10 mouse cellular contexts compared by ENCODE assay signal in the genomic region with DNA sequence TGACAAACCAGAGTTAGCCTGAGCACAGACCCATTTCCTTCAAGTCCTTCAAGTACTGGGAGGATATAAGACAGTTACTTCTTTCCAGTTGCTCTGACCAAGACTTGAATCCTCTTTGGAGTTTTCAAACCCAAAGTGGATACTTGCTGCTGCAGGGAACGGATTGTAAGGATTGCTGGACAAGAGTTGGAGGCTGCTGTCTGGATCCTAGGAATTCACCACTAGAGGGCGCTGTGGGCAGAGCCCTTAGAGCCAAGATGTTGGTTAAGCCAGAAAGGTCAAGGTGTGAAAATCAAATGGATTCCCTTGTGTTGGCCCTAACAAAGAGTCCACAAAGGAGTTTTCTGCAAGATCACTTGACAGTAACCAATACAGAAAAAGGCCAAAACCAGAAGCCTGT. TPM values are rescaled to one million over a fixed set of nuclear protein-coding genes. Genes with fewer than 3 reads are reported as not detected.
A peak's percentile ranks its signal among the peaks of the same experiment; 100 is the strongest.
DNase-seq lines count a peak whose midpoint lies in the region; ATAC-seq lines count a peak whose summit lies in the region.
"Had no signal": no experiment of that assay in that cellular context is flagged by ENCODE, and none has a peak within 500 bp of the region (broad histone marks: within the 10 kb centered on the region; RNA-seq: fewer than 3 reads in every experiment).

No protein-coding gene starts in this region.

- no peaks in the 10 kb centered on the region for H3K27me3 ChIP-seq in hindbrain, embryonic 10.5 days (ENCODE audit: insufficient read depth, poor library complexity, severe bottlenecking)
- H3K27me3 ChIP-seq in hindbrain, embryonic 13.5 days = 0 out of 2 replicates have a peak, but pooled peaks cover 2% of the 10 kb centered on the region
- H3K27me3 ChIP-seq: embryonic facial prominence, embryonic 15.5 days had no signal

- peak; percentile 73 for DNase-seq in hindbrain, embryonic 10.5 days (ENCODE audit: low spot score)
- DNase-seq in MEL-GATA-1-ER (ENCODE audit: extremely low read depth, low read depth) = peak; percentile 34
- DNase-seq in cerebellum, adult 11-12 months = peak; percentile 55
- peak; percentile 26 for DNase-seq in gastrocnemius, postnatal 14 days
- DNase-seq in left cerebral cortex, postnatal 14 days (ENCODE audit: low spot score in 2 of 2) = peak; percentile 54 to 73
- DNase-seq in ovary, postnatal 14 days (ENCODE audit: low spot score) = peak; percentile 52
- DNase-seq in thymus, postnatal 14 days = peak; percentile 78

- H3K9ac ChIP-seq in hindbrain, embryonic 13.5 days = no peak overlapping the region
- H3K9ac ChIP-seq: embryonic facial prominence, embryonic 15.5 days had no signal

- H3K27ac ChIP-seq in hindbrain, embryonic 10.5 days = no peak overlapping the region
- H3K27ac ChIP-seq in hindbrain, embryonic 13.5 days = no peak overlapping the region
- H3K27ac ChIP-seq: embryonic facial prominence, embryonic 15.5 days had no signal

- H3K4me2 ChIP-seq in hindbrain, embryonic 13.5 days = no peak overlapping the region
- H3K4me2 ChIP-seq: embryonic facial prominence, embryonic 15.5 days had no signal

- no peaks in the 10 kb centered on the region for H3K36me3 ChIP-seq in hindbrain, embryonic 10.5 days
- H3K36me3 ChIP-seq in hindbrain, embryonic 13.5 days = no peaks in the 10 kb centered on the region
- H3K36me3 ChIP-seq: embryonic facial prominence, embryonic 15.5 days had no signal

- intact Hi-C loops in gastrocnemius, postnatal 14 days (cut with DNase I; ENCODE audit: low total_unique reads) = loop anchor here (2.0 to 5.0 kb wide), 2 partner anchors 101 to 168 kb away; no protein-coding TSS in a partner anchor
- intact Hi-C loops in left cerebral cortex, postnatal 14 days (cut with DNase I) = loop anchor here (2.0 to 10.0 kb wide), 3 partner anchors 39 to 475 kb away; no protein-coding TSS in a partner anchor

- H3K9me3 ChIP-seq in hindbrain, embryonic 10.5 days = 0 out of 2 replicates have a peak, but pooled peaks cover 3% of the 10 kb centered on the region
- H3K9me3 ChIP-seq in hindbrain, embryonic 13.5 days = peaks cover 6% of the 10 kb centered on the region; the same call in 1 of the 2 replicates
- H3K9me3 ChIP-seq: embryonic facial prominence, embryonic 15.5 days had no signal

- ATAC-seq in hindbrain, embryonic 13.5 days (ENCODE audit: low FRiP score) = no peak

- H3K4me3 ChIP-seq in hindbrain, embryonic 10.5 days = no peak overlapping the region
- H3K4me3 ChIP-seq in hindbrain, embryonic 13.5 days = no peak overlapping the region
- H3K4me3 ChIP-seq: embryonic facial prominence, embryonic 15.5 days; megakaryocyte, embryonic 14.5 days had no signal

- 5% methylated on average over 2 of the region's 2 CpGs for WGBS in hindbrain, embryonic 10.5 days
- 4% methylated on average over 2 of the region's 2 CpGs for WGBS in hindbrain, embryonic 13.5 days

- peaks cover 6% of the 10 kb centered on the region; the same call in 1 of the 2 replicates for H3K4me1 ChIP-seq in hindbrain, embryonic 10.5 days (replicated peaks)
- H3K4me1 ChIP-seq in hindbrain, embryonic 13.5 days (replicated peaks) = no peaks in the 10 kb centered on the region

RNA-seq across cellular contexts. Expression of a gene that starts 38.0 kb away (rescaled TPM):
- polyA plus RNA-seq in hindbrain, embryonic 10.5 days (2016; fragmentation: Nextera tagmentation; extraction: Ambion mirVana) = 6.9 and 9.7 TPM in 2 replicates
- 19.3 and 21.5 TPM in 2 replicates for polyA plus RNA-seq in hindbrain, embryonic 13.5 days (2015; fragmentation: Nextera tagmentation; extraction: Ambion mirVana)
- 1 to 10 TPM; 4.9 to 6.6 TPM for total RNA-seq in gastrocnemius, postnatal 14 days (2021)
- total RNA-seq in left cerebral cortex, postnatal 14 days (2021) = 10 to 100 TPM; 41.6 to 52.7 TPM

Comparison
In these comparisons a context has a peak if more than half of its experiments do, and no peak if none do; other contexts are left out.
1. DNase-seq: peak in every context shown above with its lines; median percentile 78 in thymus, postnatal 14 days; 73 in hindbrain, embryonic 10.5 days; 64 in left cerebral cortex, postnatal 14 days; 55 in cerebellum, adult 11-12 months; 52 in ovary, postnatal 14 days; 34 in MEL-GATA-1-ER; 26 in gastrocnemius, postnatal 14 days.
2. RNA of a gene that starts 38.0 kb away (total RNA-seq): 41.6 to 52.7 TPM in left cerebral cortex, postnatal 14 days; 4.9 to 6.6 TPM in gastrocnemius, postnatal 14 days; every median in the first group is over 4 times any median in the second.